Mouse (Mus musculus): Measurements from ENCODE around the gene Ltbp1. TPM values are rescaled to one million over a fixed set of nuclear protein-coding genes. Genes with fewer than 3 reads are reported as not detected.

Ltbp1 gene
- polyA plus RNA-seq, 1 experiment from 2014 or later: 3.0 TPM

DNA sequence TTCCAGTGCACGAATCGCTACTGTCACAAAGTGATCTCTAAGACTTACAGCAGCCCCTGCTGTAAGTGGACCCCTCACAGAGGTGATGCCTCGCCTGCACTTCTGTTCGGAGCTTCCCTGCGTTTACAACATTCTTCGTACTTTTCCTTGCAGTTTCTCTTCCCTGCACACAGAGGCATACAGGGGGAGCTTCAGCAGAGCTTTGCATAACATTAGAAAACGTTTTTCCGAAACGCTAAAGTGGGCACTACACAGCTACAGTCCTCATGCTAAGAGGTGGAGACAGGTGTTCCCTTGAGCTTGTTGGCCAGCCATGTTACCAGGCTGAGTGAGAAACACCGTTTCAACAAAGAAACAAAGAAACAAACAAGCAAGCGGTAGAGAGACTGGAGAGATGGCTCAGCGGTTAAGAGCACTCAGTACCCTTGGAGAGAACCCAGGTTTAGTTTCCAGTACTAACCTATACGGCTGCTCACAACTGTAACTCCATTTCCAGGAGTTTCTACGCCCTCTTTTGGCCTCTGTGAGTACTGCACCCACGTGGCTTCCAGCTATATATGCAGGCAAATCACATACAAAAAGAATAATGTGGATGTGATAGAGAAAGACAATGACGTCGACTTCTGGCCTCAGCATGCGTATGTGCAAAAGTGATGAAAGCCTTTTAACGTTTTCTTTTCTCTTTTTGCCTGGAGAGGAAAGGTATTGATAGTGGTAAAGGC lies 69.8 kb downstream of the Ltbp1 start:
- H3K4me1 ChIP-seq: no peaks in the 10 kb centered on the region
- no peak overlapping the region for H3K4me3 ChIP-seq
- no peak overlapping the region for H3K9ac ChIP-seq
- whole genome bisulfite sequencing: 74% methylated on average over 19 of the region's 19 CpGs
- ATAC-seq: no peak
- H3K4me2 ChIP-seq: no peak overlapping the region
- H3K27ac ChIP-seq: no peak overlapping the region
- no peaks in the 10 kb centered on the region for H3K9me3 ChIP-seq (replicated peaks)
- no peaks in the 10 kb centered on the region for H3K36me3 ChIP-seq (ENCODE audit: poor library complexity, severe bottlenecking)
- H3K27me3 ChIP-seq: no peaks in the 10 kb centered on the region

DNA sequence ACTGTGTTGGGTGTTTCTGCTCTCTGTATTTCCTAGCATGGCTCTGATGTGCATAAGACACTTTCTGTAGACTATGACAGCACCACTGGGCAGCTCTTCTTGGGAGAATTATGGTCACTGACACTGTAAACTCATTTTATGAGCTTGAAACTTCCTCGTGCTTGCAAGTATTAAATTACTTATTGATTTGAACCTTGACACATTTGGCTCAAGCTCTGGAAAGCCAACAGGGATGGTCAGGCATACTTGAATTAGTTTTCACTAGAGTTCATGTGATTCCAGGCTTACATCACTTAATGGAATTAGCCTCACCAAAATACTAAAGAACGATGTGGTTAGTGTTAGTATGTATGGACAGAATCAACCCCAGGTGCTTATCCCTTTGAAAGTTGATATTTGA lies 76.0 kb downstream of the Ltbp1 start:
- WGBS: 84% methylated on average over 2 of the region's 2 CpGs
- Histone ChIP-seq H3K36me3 (ENCODE audit: poor library complexity, severe bottlenecking) (no peaks in the 10 kb centered on the region), H3K27me3 (no peaks in the 10 kb centered on the region), H3K9me3 (replicated peaks) (no peaks in the 10 kb centered on the region), H3K27ac (no peak overlapping the region), H3K4me2 (no peak overlapping the region), H3K9ac (no peak overlapping the region), H3K4me3 (no peak overlapping the region), H3K4me1 (peaks cover 12% of the 10 kb centered on the region)
- no peak for ATAC-seq

GRCm38 (mm10) chr17:75082449-75082848 lies 77.1 kb downstream of the Ltbp1 start:
- ATAC-seq: peak; percentile 58
- Histone ChIP-seq H3K4me3 (no peak overlapping the region), H3K36me3 (ENCODE audit: poor library complexity, severe bottlenecking) (no peaks in the 10 kb centered on the region), H3K9me3 (replicated peaks) (no peaks in the 10 kb centered on the region), H3K27me3 (no peaks in the 10 kb centered on the region), H3K4me1 (peaks cover 12% of the 10 kb centered on the region), H3K9ac (no peak overlapping the region), H3K27ac (0 out of 2 replicates have a peak overlapping the region, but pooled peaks have one; percentile 31), H3K4me2 (no peak overlapping the region)

DNA sequence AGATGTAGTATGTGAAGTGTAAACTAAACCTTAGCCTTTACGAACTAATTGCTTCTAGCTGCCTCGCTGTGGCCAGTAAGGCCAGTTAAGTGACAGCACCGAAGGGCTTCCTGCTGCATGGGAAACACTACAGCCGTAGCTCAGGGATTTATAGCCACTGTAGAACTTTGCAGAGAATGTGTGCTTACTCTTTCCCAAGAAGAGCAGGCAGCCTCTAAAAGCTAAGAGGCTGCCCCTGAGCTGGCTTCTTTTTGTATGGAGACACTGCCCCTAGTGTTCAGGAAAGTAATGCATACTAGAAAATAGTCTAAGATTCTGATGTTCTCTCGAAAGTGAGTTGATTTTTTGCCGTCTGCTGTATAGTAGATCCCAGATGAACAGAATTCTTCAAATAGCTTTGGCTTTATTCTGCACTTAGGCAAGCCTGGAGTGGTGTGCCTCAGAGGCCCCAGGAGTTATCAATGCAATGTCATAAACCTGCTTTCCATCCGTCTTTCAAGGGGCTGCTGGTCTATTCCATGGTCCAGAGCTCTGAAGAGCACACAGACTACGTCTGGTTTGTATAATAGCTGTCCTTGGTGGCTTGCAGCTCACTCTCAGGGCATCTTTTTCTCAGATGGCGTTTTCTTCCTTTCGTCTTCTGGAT lies 82.1 kb downstream of the Ltbp1 start:
- H3K9ac ChIP-seq: no peak overlapping the region
- H3K36me3 ChIP-seq (ENCODE audit: poor library complexity, severe bottlenecking): no peaks in the 10 kb centered on the region
- no peak overlapping the region for H3K4me2 ChIP-seq
- ATAC-seq: peak; percentile 52; the same call in 1 of the 2 replicates
- no peak overlapping the region for H3K27ac ChIP-seq
- H3K9me3 ChIP-seq (replicated peaks): no peaks in the 10 kb centered on the region
- no peak overlapping the region for H3K4me3 ChIP-seq
- peaks cover 5% of the 10 kb centered on the region for H3K4me1 ChIP-seq
- no peaks in the 10 kb centered on the region for H3K27me3 ChIP-seq
- WGBS: 55% methylated on average over 10 of the region's 10 CpGs

DNA sequence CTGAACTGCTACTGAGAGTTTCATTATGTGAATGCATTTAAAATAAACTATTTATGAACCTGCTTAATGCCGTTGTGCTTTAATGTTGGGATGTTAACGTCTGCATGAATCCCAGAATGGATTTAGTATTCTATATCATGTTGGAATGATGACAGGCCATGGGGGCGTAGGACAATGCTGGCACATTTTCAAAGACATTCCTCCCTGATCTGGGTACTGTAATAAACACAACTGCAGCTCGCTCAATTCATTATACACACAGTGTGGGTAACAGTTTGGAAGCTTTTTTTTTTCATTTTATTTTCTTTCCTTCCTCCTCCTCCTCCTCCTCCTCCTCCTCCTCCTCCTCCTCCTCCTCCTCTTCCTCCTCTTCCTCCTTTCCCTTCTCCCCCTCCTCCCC lies 82.9 kb downstream of the Ltbp1 start:
- WGBS: 81% methylated on average over 4 of the region's 4 CpGs
- Histone ChIP-seq H3K27me3 (no peaks in the 10 kb centered on the region), H3K27ac (no peak overlapping the region), H3K4me3 (no peak overlapping the region), H3K36me3 (ENCODE audit: poor library complexity, severe bottlenecking) (no peaks in the 10 kb centered on the region), H3K9ac (no peak overlapping the region), H3K9me3 (replicated peaks) (no peaks in the 10 kb centered on the region), H3K4me1 (no peaks in the 10 kb centered on the region), H3K4me2 (no peak overlapping the region)
- ATAC-seq: no peak

DNA sequence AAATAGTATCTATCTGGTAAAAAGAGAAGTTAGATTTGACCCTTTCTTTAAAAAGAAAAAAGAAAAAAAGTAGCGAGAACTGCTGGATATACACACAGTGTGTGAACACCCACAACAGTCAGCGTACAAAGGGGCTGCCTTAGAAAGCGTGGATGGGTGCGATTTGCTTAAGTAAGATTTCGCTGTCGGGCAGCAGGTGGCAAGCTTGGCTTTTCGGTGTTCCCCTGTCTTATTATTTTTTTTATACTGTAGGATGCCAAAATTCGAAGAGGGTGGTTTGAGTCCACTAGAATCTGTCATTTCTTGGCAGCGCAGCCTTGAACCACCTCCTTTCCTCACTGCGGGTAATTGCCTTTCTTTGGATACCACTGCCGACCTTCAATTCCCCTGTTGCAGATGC lies 83.4 kb downstream of the Ltbp1 start:
- WGBS: 79% methylated on average over 11 of the region's 11 CpGs
- no peaks in the 10 kb centered on the region for H3K4me1 ChIP-seq
- H3K4me2 ChIP-seq: no peak overlapping the region
- no peak overlapping the region for H3K27ac ChIP-seq
- H3K9ac ChIP-seq: no peak overlapping the region
- H3K9me3 ChIP-seq (replicated peaks): no peaks in the 10 kb centered on the region
- no peaks in the 10 kb centered on the region for H3K27me3 ChIP-seq
- no peaks in the 10 kb centered on the region for H3K36me3 ChIP-seq (ENCODE audit: poor library complexity, severe bottlenecking)
- no peak overlapping the region for H3K4me3 ChIP-seq
- ATAC-seq: peak; percentile 67; the same call in 1 of the 2 replicates

DNA sequence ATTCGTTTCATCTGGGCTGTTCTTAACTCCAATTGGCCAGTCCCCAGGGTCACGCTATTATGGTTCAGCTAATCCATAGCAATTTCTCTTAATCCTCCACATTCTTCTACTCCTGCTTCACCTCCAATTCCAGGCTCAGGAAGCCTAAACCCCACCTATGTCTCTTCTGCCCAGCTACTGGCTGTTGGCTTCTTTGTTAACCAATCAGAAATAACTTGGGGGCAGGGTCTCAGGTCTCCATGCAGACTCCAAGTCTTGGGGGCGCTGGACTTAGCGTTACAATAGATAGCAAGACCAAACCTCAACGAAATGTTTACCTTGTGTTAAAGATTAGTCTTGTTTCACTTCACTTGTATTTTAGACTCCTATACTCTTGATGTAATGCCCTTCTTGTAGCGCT lies 85.2 kb downstream of the Ltbp1 start:
- ATAC-seq: no peak
- Histone ChIP-seq H3K36me3 (ENCODE audit: poor library complexity, severe bottlenecking) (no peaks in the 10 kb centered on the region), H3K4me1 (no peaks in the 10 kb centered on the region), H3K9me3 (replicated peaks) (no peaks in the 10 kb centered on the region), H3K9ac (no peak overlapping the region), H3K4me2 (no peak overlapping the region), H3K27me3 (no peaks in the 10 kb centered on the region), H3K4me3 (no peak overlapping the region), H3K27ac (no peak overlapping the region)
- WGBS: 82% methylated on average over 6 of the region's 6 CpGs

DNA sequence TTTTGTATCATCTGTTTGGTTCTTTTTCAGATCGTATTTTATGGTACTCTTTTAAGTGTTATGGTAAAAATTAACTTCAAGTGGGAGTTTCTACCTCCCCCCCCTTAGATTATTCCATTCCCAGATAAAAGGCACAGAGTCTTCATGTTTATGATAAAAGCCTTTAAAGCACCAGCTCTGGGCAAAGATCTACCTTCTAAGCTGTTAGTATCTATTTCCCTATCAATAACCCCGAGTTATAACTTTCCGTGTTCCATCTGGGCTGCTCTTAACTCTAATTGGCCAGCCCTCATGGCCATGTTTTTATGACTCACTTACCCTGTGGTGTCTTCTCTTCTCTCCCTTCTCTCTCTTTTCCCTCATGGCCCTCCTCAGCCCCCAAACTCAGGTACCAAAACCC lies 88.2 kb downstream of the Ltbp1 start:
- 91% methylated on average over 3 of the region's 3 CpGs for WGBS
- Histone ChIP-seq H3K27ac (no peak overlapping the region), H3K27me3 (no peaks in the 10 kb centered on the region), H3K9ac (no peak overlapping the region), H3K36me3 (ENCODE audit: poor library complexity, severe bottlenecking) (no peaks in the 10 kb centered on the region), H3K4me1 (peaks cover 10% of the 10 kb centered on the region; the same call in 1 of the 2 replicates), H3K9me3 (replicated peaks) (no peaks in the 10 kb centered on the region), H3K4me2 (no peak overlapping the region), H3K4me3 (no peak overlapping the region)
- ATAC-seq: no peak

- no peak overlapping the region for H3K9ac ChIP-seq
Observed at GRCm38 (mm10) chr17:75094591-75094990, 89.2 kb downstream of the Ltbp1 start.

DNA sequence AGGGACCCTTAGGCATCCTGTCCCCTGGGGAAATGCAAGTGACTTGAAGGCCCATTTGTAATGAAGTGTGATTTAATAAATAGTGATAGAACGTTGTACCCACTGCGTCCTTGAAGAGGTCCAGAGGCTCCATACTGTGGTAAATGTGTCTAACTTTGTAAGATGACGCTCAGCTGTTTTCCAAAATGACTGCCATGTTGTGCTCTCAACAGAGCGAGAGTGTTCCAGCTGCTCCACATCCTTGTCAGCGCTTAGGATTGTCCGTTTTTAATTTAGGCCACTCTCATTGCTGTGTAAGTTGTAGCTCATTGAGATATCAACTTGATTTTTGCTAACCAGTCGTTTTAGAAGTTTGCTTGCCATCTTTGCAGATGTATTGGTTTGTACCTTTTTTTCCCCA lies 91.4 kb downstream of the Ltbp1 start:
- Histone ChIP-seq H3K9me3 (replicated peaks) (no peaks in the 10 kb centered on the region), H3K27me3 (no peaks in the 10 kb centered on the region), H3K9ac (no peak overlapping the region), H3K36me3 (ENCODE audit: poor library complexity, severe bottlenecking) (no peaks in the 10 kb centered on the region), H3K4me2 (no peak overlapping the region), H3K27ac (no peak overlapping the region), H3K4me3 (no peak overlapping the region), H3K4me1 (peaks cover 10% of the 10 kb centered on the region; the same call in 1 of the 2 replicates)
- ATAC-seq: no peak
- WGBS: 80% methylated on average over 7 of the region's 7 CpGs

More at GRCm38 (mm10) chr17:75094591-75094990, 89.2 kb downstream of the Ltbp1 start:
- Histone ChIP-seq H3K27me3 (no peaks in the 10 kb centered on the region), H3K4me3 (no peak overlapping the region), H3K4me2 (no peak overlapping the region), H3K4me1 (peaks cover 10% of the 10 kb centered on the region; the same call in 1 of the 2 replicates), H3K36me3 (ENCODE audit: poor library complexity, severe bottlenecking) (no peaks in the 10 kb centered on the region), H3K27ac (no peak overlapping the region), H3K9me3 (replicated peaks) (no peaks in the 10 kb centered on the region)
- ATAC-seq: no peak
- 87% methylated on average over 9 of the region's 9 CpGs for WGBS

- Histone ChIP-seq H3K9me3 (replicated peaks) (no peaks in the 10 kb centered on the region), H3K9ac (no peak overlapping the region), H3K4me1 (peaks cover 10% of the 10 kb centered on the region; the same call in 1 of the 2 replicates), H3K27me3 (no peaks in the 10 kb centered on the region), H3K4me3 (no peak overlapping the region), H3K4me2 (no peak overlapping the region), H3K27ac (no peak overlapping the region), H3K36me3 (ENCODE audit: poor library complexity, severe bottlenecking) (no peaks in the 10 kb centered on the region)
- no peak for ATAC-seq
- WGBS: 47% methylated on average over 3 of the region's 3 CpGs
Observed at GRCm38 (mm10) chr17:75097367-75097766, 92.0 kb downstream of the Ltbp1 start.

GRCm38 (mm10) chr17:75101215-75101614 lies 95.8 kb downstream of the Ltbp1 start:
- 60% methylated on average over 4 of the region's 4 CpGs for WGBS
- H3K4me1 ChIP-seq: peaks cover 10% of the 10 kb centered on the region; the same call in 1 of the 2 replicates
- no peak overlapping the region for H3K9ac ChIP-seq
- H3K4me3 ChIP-seq: no peak overlapping the region
- H3K27ac ChIP-seq: no peak overlapping the region
- no peaks in the 10 kb centered on the region for H3K36me3 ChIP-seq (ENCODE audit: poor library complexity, severe bottlenecking)
- ATAC-seq: no peak
- no peaks in the 10 kb centered on the region for H3K9me3 ChIP-seq (replicated peaks)
- no peaks in the 10 kb centered on the region for H3K27me3 ChIP-seq
- no peak overlapping the region for H3K4me2 ChIP-seq

Measured in forebrain, embryonic 13.5 days (tissue).